Mouse (Mus musculus) heart, postnatal 36 days (tissue): ENCODE data around the gene Camkmt. TPM values are rescaled to one million over a fixed set of nuclear protein-coding genes. Genes with fewer than 3 reads are reported as not detected.

ENCODE experiments used
- DNase-seq, 2 experiments: peaks; one replicate each; pipeline ENCODE4 v3.0.0; 2021 to 2022
- intact Hi-C: fragments of 180-260 bp; cut with DNase I; formaldehyde crosslinking; loops from one replicate; pipeline ENCODE4 v1.15.1; 2025
- total RNA-seq, 2 experiments: library from RNA; stranded (reverse); gene quantifications; 2 replicates each; pipeline ENCODE4 v1.2.3; 2021

Camkmt gene
- total RNA-seq, 2 experiments from 2014 or later: 3.0 to 3.4 TPM

- intact Hi-C loops: loop anchor here (5.0 kb wide), 1 partner anchor 211 kb away; no protein-coding TSS in a partner anchor
- DNase-seq: no peak
These were observed 2.0 kb upstream of the Camkmt start for GRCm38 (mm10) chr17:85088401-85088800.

DNA sequence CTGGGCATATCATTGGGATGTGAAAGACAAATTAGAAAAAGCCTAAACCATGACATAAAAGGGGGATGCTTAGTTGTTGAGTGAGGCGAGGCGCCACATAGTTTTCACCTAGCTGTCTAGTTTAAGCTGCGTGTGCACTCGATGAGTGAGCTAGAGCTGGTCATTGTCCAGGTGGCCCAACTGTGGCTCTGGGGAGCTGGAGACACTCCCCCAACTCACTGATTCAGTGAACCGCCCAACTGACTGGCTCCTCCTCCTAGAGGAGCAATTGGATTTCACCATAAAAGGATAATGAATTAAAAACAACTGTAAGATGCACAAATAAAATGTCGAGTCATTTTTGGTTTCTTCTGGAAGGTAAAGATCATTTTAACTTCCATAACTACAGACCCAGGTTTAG, 1.3 kb upstream of the Camkmt start:
- no peak for DNase-seq
- intact Hi-C loops: loop anchor here (5.0 kb wide), 1 partner anchor 212 kb away; no protein-coding TSS in a partner anchor

GRCm38 (mm10) chr17:85089621-85090020, 731 bp upstream of the Camkmt start:
- intact Hi-C loops: loop anchor here (2.0 to 5.0 kb wide), 3 partner anchors 131 to 299 kb away; partner anchors contain the start of gene Lrpprc
- DNase-seq: no peak

DNA sequence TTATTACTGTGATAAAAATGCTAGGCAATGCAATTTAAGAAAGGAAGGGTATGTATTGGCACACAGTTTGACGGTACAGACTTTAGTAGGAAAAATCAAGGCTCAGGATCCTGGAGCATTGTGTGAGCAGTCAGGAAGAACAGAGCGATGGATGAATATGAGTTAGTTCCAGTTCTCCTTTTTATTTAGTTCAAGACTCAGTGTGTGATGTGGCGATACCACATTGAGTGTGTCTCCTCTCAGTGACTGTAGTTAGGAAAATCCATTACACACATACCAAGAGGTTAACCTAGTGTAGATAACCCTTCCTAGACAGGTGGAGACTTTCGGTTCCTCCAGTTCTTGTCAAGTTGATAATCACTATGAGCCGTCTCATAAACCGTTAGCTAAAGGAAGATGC, 1.4 kb downstream of the Camkmt start:
- no peak for DNase-seq
- intact Hi-C loops: loop anchor here (2.0 kb wide), 2 partner anchors 133 to 301 kb away; partner anchors contain the start of gene Lrpprc

DNA sequence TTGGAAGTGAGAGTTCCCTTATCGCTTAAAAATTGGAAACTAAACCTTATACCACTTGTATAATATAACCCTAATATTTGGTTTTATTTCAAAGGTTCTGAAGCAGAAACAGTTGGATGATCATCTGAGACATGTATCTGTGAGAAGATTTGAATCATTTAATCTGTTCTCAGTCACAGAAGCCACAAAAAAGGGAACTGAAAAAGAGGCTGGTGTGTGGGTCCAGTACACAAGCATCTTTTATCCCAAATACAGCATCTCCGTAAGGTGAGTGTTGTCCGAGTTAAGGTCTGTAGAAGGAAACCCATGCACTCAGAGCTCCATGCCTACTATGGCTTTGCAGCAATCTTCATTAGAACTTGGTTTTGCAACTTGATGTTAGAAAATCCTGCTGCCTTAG, 6.0 kb downstream of the Camkmt start:
- intact Hi-C loops: no loop called here
- no peak for DNase-seq

- intact Hi-C loops: no loop called here
- DNase-seq: no peak
These were observed 8.4 kb downstream of the Camkmt start for GRCm38 (mm10) chr17:85098677-85099323.

DNA sequence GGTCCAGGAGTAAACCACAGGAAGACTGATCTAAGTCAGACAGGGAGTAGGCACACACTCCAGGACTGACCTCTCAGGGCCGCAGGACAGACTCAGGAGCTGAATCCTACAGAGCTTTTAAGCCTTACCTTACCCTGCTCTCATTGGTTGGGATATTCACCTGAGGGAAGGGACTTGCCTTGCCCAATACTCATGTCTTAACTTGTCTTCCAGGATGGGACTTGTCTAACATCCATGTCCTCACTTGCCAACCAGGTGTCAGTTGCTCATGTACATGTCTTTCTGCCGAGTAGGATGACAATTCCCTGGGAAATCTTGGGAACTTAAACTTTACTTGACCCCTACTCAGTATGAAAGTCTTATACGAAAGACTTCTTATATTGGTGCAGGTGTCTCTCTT, 9.9 kb downstream of the Camkmt start:
- intact Hi-C loops: no loop called here
- DNase-seq: no peak

DNA sequence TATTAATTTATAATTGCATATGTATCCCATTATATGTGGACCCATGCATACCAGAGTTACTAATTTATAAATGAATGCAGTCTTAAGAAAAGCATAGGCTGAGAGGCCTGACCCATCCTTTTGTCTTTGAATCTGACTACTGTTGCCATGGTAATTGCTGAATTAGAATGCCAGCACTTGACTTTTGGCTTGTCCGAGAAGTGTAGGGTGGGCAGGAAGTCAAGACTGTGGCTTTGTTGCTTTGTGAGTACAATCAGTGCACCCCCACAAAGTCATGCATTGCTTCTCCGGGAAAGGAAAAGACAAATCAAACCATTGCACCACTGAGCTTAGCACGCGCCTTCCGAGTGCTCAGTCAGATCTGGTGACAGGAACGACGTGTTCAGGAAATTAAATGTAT, 11.4 kb downstream of the Camkmt start:
- intact Hi-C loops: no loop called here
- DNase-seq: no peak

- DNase-seq: no peak
- intact Hi-C loops: no loop called here
These were observed 13.0 kb downstream of the Camkmt start for GRCm38 (mm10) chr17:85103310-85103709.

DNA sequence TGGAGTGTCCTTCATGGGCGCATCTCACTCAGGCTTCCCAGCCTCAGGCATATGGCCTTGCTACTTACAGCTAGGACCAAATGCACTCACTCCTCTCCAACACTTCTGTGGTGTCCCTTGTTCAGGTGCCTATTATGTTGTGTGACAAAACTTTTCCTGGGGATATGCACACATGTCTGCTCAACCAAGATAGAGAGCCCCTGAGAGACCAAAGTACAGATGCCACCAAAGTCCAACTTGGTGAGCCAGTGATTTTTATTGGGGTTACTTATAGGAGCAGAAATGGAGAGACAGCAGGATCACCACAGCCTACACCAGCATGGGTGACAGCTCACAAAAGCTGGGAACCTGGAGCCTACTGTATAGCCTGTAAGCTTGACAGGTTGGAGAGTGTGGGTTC, 20.3 kb downstream of the Camkmt start:
- intact Hi-C loops: no loop called here
- DNase-seq: no peak

GRCm38 (mm10) chr17:85113441-85113840, 23.1 kb downstream of the Camkmt start:
- DNase-seq: no peak
- intact Hi-C loops: no loop called here

- intact Hi-C loops: loop anchor here (2.0 to 5.0 kb wide), 3 partner anchors 72 to 516 kb away; no protein-coding TSS in a partner anchor
- peak; percentile 39 to 71 for DNase-seq
These were observed 26.3 kb downstream of the Camkmt start for GRCm38 (mm10) chr17:85116643-85117042.

- DNase-seq: no peak
- intact Hi-C loops: no loop called here
These were observed 48.0 kb downstream of the Camkmt start for GRCm38 (mm10) chr17:85138393-85138792.

DNA sequence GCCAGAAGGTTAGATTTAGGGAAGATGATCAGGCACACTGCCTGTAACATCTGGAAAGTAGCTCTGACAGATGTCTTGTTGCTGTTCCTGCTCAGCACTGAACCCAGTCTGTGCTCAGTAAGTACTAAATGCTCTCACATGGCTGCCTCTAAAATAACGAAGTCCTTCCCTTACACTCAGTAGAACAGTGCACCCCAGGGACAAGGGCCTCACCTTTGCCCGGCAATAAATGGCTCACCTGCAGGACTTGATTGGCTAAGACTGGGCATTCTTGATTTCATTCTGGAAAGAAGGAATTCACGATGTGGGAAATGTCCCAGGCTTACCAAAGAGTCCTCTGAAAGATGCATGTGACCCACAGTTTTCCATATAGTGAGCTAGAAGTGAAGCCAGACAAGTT, 51.3 kb downstream of the Camkmt start:
- intact Hi-C loops: no loop called here
- DNase-seq: no peak

DNA sequence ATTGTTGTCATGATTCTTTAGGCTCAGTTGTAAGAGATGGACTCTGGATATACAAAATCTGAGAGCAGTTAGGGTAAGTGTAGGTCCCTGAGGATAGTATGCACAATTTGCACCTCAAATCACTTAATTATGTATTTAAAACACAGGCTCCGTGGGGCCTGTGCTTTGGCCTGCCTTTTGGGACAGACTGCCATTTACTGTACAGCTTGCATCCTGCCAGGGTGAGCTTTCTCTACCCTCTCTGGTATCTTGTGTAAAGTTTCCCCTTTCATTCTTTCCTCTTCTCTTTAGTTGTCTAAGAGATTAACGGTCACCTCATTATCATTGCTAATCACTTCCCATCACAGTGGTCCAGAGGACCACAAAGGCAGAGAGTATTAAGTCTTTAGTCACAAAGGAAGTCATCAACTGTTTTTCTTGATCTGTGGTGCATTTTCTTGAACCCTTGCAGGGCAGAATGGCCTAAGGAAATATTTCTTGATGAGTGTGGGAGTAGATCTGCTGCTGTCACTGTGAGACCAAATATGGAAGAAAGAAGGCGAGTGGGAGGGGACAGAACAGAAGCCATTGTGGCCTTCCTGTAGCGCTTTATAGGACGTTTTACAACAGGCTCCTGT, 52.3 kb downstream of the Camkmt start:
- intact Hi-C loops: no loop called here
- no peak for DNase-seq

DNA sequence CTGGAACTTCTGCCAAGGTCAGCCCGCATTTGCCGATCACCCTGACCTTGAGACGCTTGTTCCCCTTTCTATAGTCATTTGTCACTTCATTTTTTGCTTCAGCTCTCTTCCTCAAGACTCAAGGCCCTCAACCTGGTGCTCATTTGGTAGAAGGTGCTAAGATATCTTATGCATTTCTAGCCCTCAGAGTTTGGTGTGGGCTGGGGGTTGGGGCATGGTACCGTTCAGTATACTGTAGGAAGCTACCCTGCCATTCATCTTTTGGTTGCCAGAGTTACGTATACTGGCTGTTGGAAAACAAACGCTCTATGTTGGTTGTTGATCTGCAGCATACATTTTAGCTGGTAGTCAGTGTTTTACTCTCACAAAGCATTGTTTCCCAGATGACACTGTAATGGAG, 53.8 kb downstream of the Camkmt start:
- no peak for DNase-seq
- intact Hi-C loops: no loop called here

GRCm38 (mm10) chr17:85148348-85148747, 58.0 kb downstream of the Camkmt start:
- DNase-seq: no peak
- intact Hi-C loops: no loop called here

DNA sequence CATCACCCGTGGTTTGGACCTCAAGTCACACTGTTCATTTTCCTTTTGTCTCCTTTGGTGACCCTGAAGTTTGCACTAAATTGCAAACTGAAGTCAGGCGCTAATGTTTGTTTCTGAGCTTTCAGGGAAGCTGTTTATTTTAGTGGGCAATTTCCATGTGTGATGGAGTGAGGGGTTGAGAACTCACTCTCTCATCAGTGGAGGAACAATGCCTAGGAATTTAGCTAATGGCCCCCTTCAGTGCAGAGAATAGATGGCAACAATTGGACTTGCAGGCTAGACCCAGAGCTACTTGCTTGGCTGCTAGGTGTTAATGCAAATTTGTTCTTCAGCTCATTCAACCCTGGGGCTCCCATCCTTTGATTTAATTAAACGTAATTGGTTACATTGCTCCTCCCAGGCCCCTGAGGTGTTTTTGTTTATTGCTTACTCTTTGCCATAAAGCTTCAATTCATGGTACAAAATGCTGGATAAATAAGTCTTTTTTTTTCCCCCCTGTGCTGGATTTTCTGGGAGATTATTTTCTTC, 58.9 kb downstream of the Camkmt start:
- DNase-seq: no peak
- intact Hi-C loops: no loop called here

DNA sequence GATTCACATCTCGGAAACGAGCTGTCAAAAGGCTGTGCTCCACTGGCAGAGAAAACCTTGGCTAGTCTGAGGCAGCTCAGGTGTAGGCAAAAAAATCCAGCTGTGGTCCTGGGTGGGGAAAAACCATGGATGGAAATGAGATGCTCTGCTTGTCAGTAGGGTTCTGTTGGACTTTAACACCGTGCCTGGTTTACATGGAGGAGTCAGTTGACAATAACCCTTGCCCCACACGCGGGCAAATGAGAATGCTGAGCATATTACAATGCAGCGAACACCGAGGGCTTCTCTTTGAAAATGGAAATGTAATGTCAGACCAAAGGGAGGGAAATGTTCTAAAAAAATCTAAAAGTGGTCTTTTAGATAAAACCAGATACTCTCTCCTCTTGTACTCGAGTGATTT, 60.9 kb downstream of the Camkmt start:
- no peak for DNase-seq
- intact Hi-C loops: no loop called here

DNA sequence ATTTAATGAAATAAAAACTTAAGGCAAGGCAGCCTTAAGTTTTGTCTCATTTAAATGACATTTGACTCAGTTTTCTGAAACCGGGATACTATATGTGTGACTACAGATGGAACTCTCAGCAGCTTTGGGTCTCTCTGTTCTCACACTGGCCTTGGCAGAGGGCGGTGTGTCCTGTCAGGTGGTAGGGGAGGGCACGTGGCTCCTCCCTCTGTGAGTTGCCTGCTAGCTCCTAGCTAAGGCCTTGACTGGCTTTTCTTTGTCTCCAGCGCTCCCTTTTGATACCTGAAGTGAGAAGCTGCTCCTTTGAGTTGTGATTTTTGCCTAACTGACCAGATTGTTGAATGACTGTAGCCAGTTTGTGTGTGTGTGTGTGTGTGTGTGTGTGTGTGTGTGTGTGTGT, 67.8 kb downstream of the Camkmt start:
- DNase-seq: no peak
- intact Hi-C loops: no loop called here

- no peak for DNase-seq
- intact Hi-C loops: no loop called here
These were observed 69.2 kb downstream of the Camkmt start for GRCm38 (mm10) chr17:85159526-85159925.

DNA sequence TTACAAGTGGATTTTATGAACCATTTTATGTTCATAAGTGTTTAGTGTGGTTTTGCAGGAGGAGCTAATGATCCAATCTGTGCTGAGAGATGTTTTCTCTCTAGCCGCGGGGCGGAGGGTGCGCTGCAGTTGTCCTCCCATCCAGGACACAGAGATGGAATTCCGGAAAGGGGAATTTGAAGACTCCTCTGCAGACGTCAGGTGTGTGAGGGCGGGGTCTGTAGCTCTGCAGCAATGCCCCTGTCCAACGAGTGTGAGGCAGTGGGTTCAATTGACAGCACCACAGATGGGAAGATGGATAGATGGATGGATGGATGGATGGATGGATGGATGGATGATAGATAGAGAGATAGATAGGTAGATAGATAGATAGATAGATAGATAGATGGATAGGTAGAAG, 70.4 kb downstream of the Camkmt start:
- DNase-seq: no peak
- intact Hi-C loops: no loop called here
